Mouse (Mus musculus): ENCODE results near the gene Ubxn1. TPM values are rescaled to one million over a fixed set of nuclear protein-coding genes. Genes with fewer than 3 reads are reported as not detected.

Gene Ubxn1
- polyA plus RNA-seq, 2 experiments: 61.2 to 87.3 TPM

GRCm38 (mm10) chr19:8839908-8840791, 31.1 kb upstream of the Ubxn1 start:
- ATAC-seq (ENCODE audit: insufficient read depth) (peak; percentile 67), DNase-seq (ENCODE audit: low read depth in 3 of 3, low spot score in 3 of 3) (peak in 2 of 3 experiments; percentile 60 to 61)
- Histone ChIP-seq H3K4me2 (ENCODE audit: low read depth) (peak overlapping the region; percentile 64), H3K9ac (replicated peaks) (peak overlapping the region; percentile 51), H3K27ac (0 out of 2 replicates have a peak overlapping the region, but pooled peaks have one; percentile 8), H3K27me3 (ENCODE audit: control insufficient read depth, insufficient read depth, low read length) (no peaks in the 10 kb centered on the region), H3K4me3 (ENCODE audit: insufficient read depth in 1 of 2, low read depth in 2 of 2, low read length in 2 of 2) (peak overlapping the region; percentile 55 to 56), H3K36me3 (replicated peaks; ENCODE audit: control insufficient read depth, insufficient read depth, low read depth) (peaks cover 2% of the 10 kb centered on the region; the same call in 1 of the 2 replicates), H3K4me1 (replicated peaks; ENCODE audit: control insufficient read depth in 2 of 2, insufficient read depth in 2 of 2, low read length in 1 of 2) (peaks cover 4 to 28% of the 10 kb centered on the region in 2 experiments), H3K9me3 (ENCODE audit: control insufficient read depth, low read length) (no peaks in the 10 kb centered on the region)
- 26% methylated on average over 29 of the region's 29 CpGs for WGBS (ENCODE audit: insufficient replicate concordance)
- TF ChIP-seq CTCF (IDR thresholded peaks at IDR 0.05; ENCODE audit: low read depth): peak; percentile 17; the same call in 1 of the 2 replicates
- no peak for TF ChIP-seq EP300 (IDR thresholded peaks at IDR 0.05; ENCODE audit: low read depth)

- no peak overlapping the region for H3K27ac ChIP-seq
- H3K9me3 ChIP-seq (ENCODE audit: control insufficient read depth, low read length): no peaks in the 10 kb centered on the region
- H3K27me3 ChIP-seq (ENCODE audit: control insufficient read depth, insufficient read depth, low read length): no peaks in the 10 kb centered on the region
- H3K9ac ChIP-seq (replicated peaks): peak overlapping the region; percentile 51
- H3K4me1 ChIP-seq (replicated peaks; ENCODE audit: control insufficient read depth in 2 of 2, insufficient read depth in 2 of 2, low read length in 1 of 2): peaks cover 4 to 28% of the 10 kb centered on the region in 2 experiments
- WGBS (ENCODE audit: insufficient replicate concordance): 73% methylated on average over 7 of the region's 7 CpGs
- H3K4me3 ChIP-seq (ENCODE audit: insufficient read depth in 1 of 2, low read depth in 2 of 2, low read length in 2 of 2): peak overlapping the region; percentile 55 to 56; a peak in 3 of 4 replicates
- ATAC-seq (ENCODE audit: insufficient read depth): no peak
- no peak for DNase-seq (ENCODE audit: low read depth in 3 of 3, low spot score in 3 of 3)
- H3K36me3 ChIP-seq (replicated peaks; ENCODE audit: control insufficient read depth, insufficient read depth, low read depth): no peaks in the 10 kb centered on the region; the same call in none of the 2 replicates
- peak overlapping the region; percentile 64 for H3K4me2 ChIP-seq (ENCODE audit: low read depth)
- no peak for TF ChIP-seq CTCF (IDR thresholded peaks at IDR 0.05; ENCODE audit: low read depth)
- no peak for TF ChIP-seq EP300 (IDR thresholded peaks at IDR 0.05; ENCODE audit: low read depth)
These were observed 30.3 kb upstream of the Ubxn1 start for GRCm38 (mm10) chr19:8841012-8841411.

GRCm38 (mm10) chr19:8842961-8843360, 28.3 kb upstream of the Ubxn1 start:
- no peak overlapping the region for H3K4me2 ChIP-seq (ENCODE audit: low read depth)
- H3K9ac ChIP-seq (replicated peaks): no peak overlapping the region
- no peak for TF ChIP-seq EP300 (IDR thresholded peaks at IDR 0.05; ENCODE audit: low read depth)
- no peak for TF ChIP-seq CTCF (IDR thresholded peaks at IDR 0.05; ENCODE audit: low read depth)
- peaks cover 4 to 24% of the 10 kb centered on the region in 2 experiments for H3K4me1 ChIP-seq (replicated peaks; ENCODE audit: control insufficient read depth in 2 of 2, insufficient read depth in 2 of 2, low read length in 1 of 2)
- no peak overlapping the region for H3K4me3 ChIP-seq (ENCODE audit: insufficient read depth in 1 of 2, low read depth in 2 of 2, low read length in 2 of 2)
- no peaks in the 10 kb centered on the region for H3K9me3 ChIP-seq (ENCODE audit: control insufficient read depth, low read length)
- H3K36me3 ChIP-seq (replicated peaks; ENCODE audit: control insufficient read depth, insufficient read depth, low read depth): peaks cover 8% of the 10 kb centered on the region
- DNase-seq (ENCODE audit: low read depth in 3 of 3, low spot score in 3 of 3): no peak
- H3K27ac ChIP-seq: no peak overlapping the region
- no peak for ATAC-seq (ENCODE audit: insufficient read depth)
- 69% methylated on average over 6 of the region's 6 CpGs for WGBS (ENCODE audit: insufficient replicate concordance)
- H3K27me3 ChIP-seq (ENCODE audit: control insufficient read depth, insufficient read depth, low read length): no peaks in the 10 kb centered on the region

GRCm38 (mm10) chr19:8844371-8845129, 26.7 kb upstream of the Ubxn1 start:
- no peaks in the 10 kb centered on the region for H3K9me3 ChIP-seq (ENCODE audit: control insufficient read depth, low read length)
- ATAC-seq (ENCODE audit: insufficient read depth): no peak
- peak; percentile 47 to 66 (median 54) for DNase-seq (ENCODE audit: low read depth in 3 of 3, low spot score in 3 of 3)
- WGBS (ENCODE audit: insufficient replicate concordance): 62% methylated on average over 5 of the region's 5 CpGs
- H3K27ac ChIP-seq: no peak overlapping the region
- peaks cover 8% of the 10 kb centered on the region for H3K36me3 ChIP-seq (replicated peaks; ENCODE audit: control insufficient read depth, insufficient read depth, low read depth)
- no peak overlapping the region for H3K4me3 ChIP-seq (ENCODE audit: insufficient read depth in 1 of 2, low read depth in 2 of 2, low read length in 2 of 2)
- H3K27me3 ChIP-seq (ENCODE audit: control insufficient read depth, insufficient read depth, low read length): no peaks in the 10 kb centered on the region
- H3K9ac ChIP-seq (replicated peaks): no peak overlapping the region
- TF ChIP-seq CTCF (IDR thresholded peaks at IDR 0.05; ENCODE audit: low read depth): peak; percentile 79
- TF ChIP-seq EP300 (IDR thresholded peaks at IDR 0.05; ENCODE audit: low read depth): no peak
- no peak overlapping the region for H3K4me2 ChIP-seq (ENCODE audit: low read depth)
- H3K4me1 ChIP-seq (replicated peaks; ENCODE audit: control insufficient read depth in 2 of 2, insufficient read depth in 2 of 2, low read length in 1 of 2): peaks cover 0 to 12% of the 10 kb centered on the region in 2 experiments; a peak in 3 of 4 replicates

Data from liver, embryonic 14.5 days (tissue).